Mouse (Mus musculus): Measurements from ENCODE around the gene Svbp. TPM values are rescaled to one million over a fixed set of nuclear protein-coding genes. Genes with fewer than 3 reads are reported as not detected.

Svbp gene
- polyA plus RNA-seq, 1 experiment, result 29.0 TPM

- no peak for DNase-seq (ENCODE audit: low read depth)
Measured at GRCm38 (mm10) chr4:119246688-119247225, 51.7 kb downstream of the Svbp start.

- DNase-seq (ENCODE audit: low read depth), result no peak
Measured at GRCm38 (mm10) chr4:119247462-119248235, 52.5 kb downstream of the Svbp start.

DNA sequence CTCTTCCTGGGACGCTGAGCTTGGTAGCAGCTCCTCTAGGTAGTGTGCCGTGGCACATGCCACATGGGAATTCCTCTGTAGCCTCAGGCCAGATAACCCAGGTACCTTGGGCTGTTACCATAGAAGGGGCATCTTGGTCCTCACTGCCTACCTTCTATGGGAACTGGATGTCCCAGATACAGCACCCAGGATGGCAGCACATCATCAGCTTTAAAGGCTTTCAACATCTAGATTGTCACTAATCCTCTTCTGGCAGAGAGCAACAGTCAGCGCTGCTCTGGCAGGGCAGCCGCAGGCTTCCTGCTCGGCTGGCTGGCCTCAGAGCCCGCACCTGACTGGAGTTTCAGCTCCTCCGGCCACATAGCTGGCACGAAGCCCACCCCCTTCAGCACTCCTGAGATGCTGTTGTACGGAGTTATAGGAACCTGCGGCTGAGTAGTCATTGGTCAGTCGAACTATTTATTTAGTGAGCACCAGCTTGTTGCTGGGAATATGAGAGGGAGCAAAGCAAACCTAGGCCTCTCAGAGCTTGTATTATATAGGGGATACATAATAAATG, 53.4 kb downstream of the Svbp start:
- peak; percentile 46 for DNase-seq (ENCODE audit: low read depth)

Other genes starting within 250 kb of the Svbp start
- 0.35 and 0.42 TPM in 2 replicates for gene Lao1, start 233.7 kb upstream of the Svbp start, polyA plus RNA-seq (2012; rRNA removed)
- 32.1 and 37.3 TPM in 2 replicates for gene Slc2a1, start 86.6 kb upstream of the Svbp start, polyA plus RNA-seq (2012; rRNA removed)
- gene Zfp691, start 21.1 kb upstream of the Svbp start, polyA plus RNA-seq (2012; rRNA removed), result 6.7 and 8.0 TPM in 2 replicates
- 0.15 and 0.26 TPM in 2 replicates for gene Ermap, start 5.3 kb upstream of the Svbp start, polyA plus RNA-seq (2012; rRNA removed)
- gene Tmem269, start 22.9 kb downstream of the Svbp start, polyA plus RNA-seq (2012; rRNA removed), result 0.70 and 0.93 TPM in 2 replicates
- 6.4 and 8.3 TPM in 2 replicates for gene AU022252, start 37.4 kb downstream of the Svbp start, polyA plus RNA-seq (2012; rRNA removed)
- gene P3h1, start 37.6 kb downstream of the Svbp start, polyA plus RNA-seq (2012; rRNA removed), result 21.0 and 26.6 TPM in 2 replicates
- gene Cldn19, start 60.1 kb downstream of the Svbp start, polyA plus RNA-seq (2012; rRNA removed), result 0.04 and 0.05 TPM in 2 replicates
- 130 and 192 TPM in 2 replicates for gene Ybx1, start 99.3 kb downstream of the Svbp start, polyA plus RNA-seq (2012; rRNA removed)
- gene Ppih, start 125.2 kb downstream of the Svbp start, polyA plus RNA-seq (2012; rRNA removed), result 9.1 and 9.5 TPM in 2 replicates
- gene Ccdc30, start 220.2 kb downstream of the Svbp start, polyA plus RNA-seq (2012; rRNA removed), result 1.1 and 2.0 TPM in 2 replicates
- 14.0 and 15.4 TPM in 2 replicates for gene Ppcs, start 227.1 kb downstream of the Svbp start, polyA plus RNA-seq (2012; rRNA removed)
- 3.4 and 4.5 TPM in 2 replicates for gene Zmynd12, start 227.5 kb downstream of the Svbp start, polyA plus RNA-seq (2012; rRNA removed)